Comparison of ENCODE assay signal across 8 mouse cellular contexts in genomic region chr8:69395050-69395789, GRCm38 (mm10). TPM values are rescaled to one million over a fixed set of nuclear protein-coding genes. Genes with fewer than 3 reads are reported as not detected.
DNase-seq lines count a peak whose midpoint lies in the region; ATAC-seq and TF ChIP-seq lines count a peak whose summit lies in the region.

No protein-coding gene starts in this region.

- no peak for TF ChIP-seq CTCF in bone marrow macrophage, adult 2 months (IDR thresholded peaks at IDR 0.05; ENCODE audit: low read depth, low read length)
- TF ChIP-seq CTCF in spleen, adult 2 months (IDR thresholded peaks at IDR 0.05; ENCODE audit: extremely low read depth, insufficient read depth, insufficient read length, insufficient replicate concordance), result no peak

- 0 out of 2 replicates have a peak, but pooled peaks cover 3% of the 10 kb centered on the region for H3K4me1 ChIP-seq in bone marrow macrophage, adult 2 months (ENCODE audit: control insufficient read depth, insufficient read depth, low read length)
- H3K4me1 ChIP-seq in embryonic facial prominence, embryonic 15.5 days, result peaks cover 19% of the 10 kb centered on the region
- H3K4me1 ChIP-seq in heart, embryonic 10.5 days, result peaks cover 15% of the 10 kb centered on the region
- peaks cover 4% of the 10 kb centered on the region; the same call in 1 of the 2 replicates for H3K4me1 ChIP-seq in kidney, embryonic 14.5 days (ENCODE audit: control insufficient read depth, insufficient read depth, low read length)
- 0 out of 2 replicates have a peak, but pooled peaks cover 9% of the 10 kb centered on the region for H3K4me1 ChIP-seq in limb, embryonic 14.5 days (ENCODE audit: control insufficient read depth, insufficient read depth, low read length)
- H3K4me1 ChIP-seq in midbrain, embryonic 16.5 days (ENCODE audit: control insufficient read depth, insufficient read depth, low read length), result peaks cover 12% of the 10 kb centered on the region
- peaks cover 11% of the 10 kb centered on the region for H3K4me1 ChIP-seq in spleen, adult 2 months (ENCODE audit: control insufficient read depth, insufficient read depth, insufficient read length)

- no peak for TF ChIP-seq POLR2A in bone marrow macrophage, adult 2 months (IDR thresholded peaks at IDR 0.05; ENCODE audit: borderline replicate concordance, low read depth, low read length)
- TF ChIP-seq POLR2A in limb, embryonic 14.5 days (IDR thresholded peaks at IDR 0.05; ENCODE audit: borderline replicate concordance, extremely low read depth, insufficient read depth, insufficient read length), result no peak; the same call in 1 of the 2 replicates
- TF ChIP-seq POLR2A in spleen, adult 2 months (IDR thresholded peaks at IDR 0.05; ENCODE audit: low read depth, low read length), result no peak; the same call in 1 of the 2 replicates

- H3K4me2 ChIP-seq in embryonic facial prominence, embryonic 15.5 days (replicated peaks), result peak overlapping the region; percentile 57
- H3K4me2 ChIP-seq in kidney, embryonic 14.5 days (replicated peaks; ENCODE audit: low read depth, low read length), result peak overlapping the region; percentile 53
- H3K4me2 ChIP-seq in limb, embryonic 14.5 days (replicated peaks; ENCODE audit: low read depth, low read length, severe bottlenecking), result peak overlapping the region; percentile 65
- H3K4me2 ChIP-seq in midbrain, embryonic 16.5 days (ENCODE audit: low read length), result peak overlapping the region; percentile 61

- peak; percentile 91 for DNase-seq in A20 (ENCODE audit: low read depth, low spot score)
- peak; percentile 95 for DNase-seq in heart, embryonic 10.5 days (ENCODE audit: low spot score)
- peak; percentile 97 for DNase-seq in limb, embryonic 14.5 days (ENCODE audit: low spot score)
- peak; percentile 77 to 84 for DNase-seq in spleen, adult 2 months (ENCODE audit: low read depth in 1 of 2, low spot score in 2 of 2)

- WGBS in embryonic facial prominence, embryonic 15.5 days, result under 1% methylated on average over 26 of the region's 26 CpGs
- WGBS in heart, embryonic 10.5 days, result 2% methylated on average over 26 of the region's 26 CpGs
- 1% methylated on average over 26 of the region's 26 CpGs for WGBS in kidney, embryonic 14.5 days
- WGBS in limb, embryonic 14.5 days, result under 1% methylated on average over 26 of the region's 26 CpGs
- 2% methylated on average over 26 of the region's 26 CpGs for WGBS in midbrain, embryonic 16.5 days
- WGBS in spleen, adult 2 months, result 2% methylated on average over 26 of the region's 26 CpGs

- H3K9me3 ChIP-seq in embryonic facial prominence, embryonic 15.5 days (replicated peaks), result peaks cover 21% of the 10 kb centered on the region; the same call in 1 of the 2 replicates
- 0 out of 2 replicates have a peak, but pooled peaks cover 4% of the 10 kb centered on the region for H3K9me3 ChIP-seq in heart, embryonic 10.5 days
- H3K9me3 ChIP-seq in kidney, embryonic 14.5 days (ENCODE audit: control insufficient read depth, low read length), result peaks cover 12% of the 10 kb centered on the region
- H3K9me3 ChIP-seq in limb, embryonic 14.5 days (ENCODE audit: control insufficient read depth, low read length), result peaks cover 24% of the 10 kb centered on the region
- peaks cover 11% of the 10 kb centered on the region for H3K9me3 ChIP-seq in midbrain, embryonic 16.5 days (replicated peaks; ENCODE audit: control insufficient read depth, low read length, poor library complexity, severe bottlenecking)

- peak overlapping the region; percentile 21 for H3K27ac ChIP-seq in bone marrow macrophage, adult 2 months (ENCODE audit: insufficient read depth, low read depth, low read length)
- H3K27ac ChIP-seq in embryonic facial prominence, embryonic 15.5 days (replicated peaks), result peak overlapping the region; percentile 98
- H3K27ac ChIP-seq in heart, embryonic 10.5 days, result peak overlapping the region; percentile 95
- peak overlapping the region; percentile 83 for H3K27ac ChIP-seq in kidney, embryonic 14.5 days (ENCODE audit: low read depth, low read length)
- H3K27ac ChIP-seq in limb, embryonic 14.5 days (replicated peaks; ENCODE audit: low read depth, low read length), result peak overlapping the region; percentile 99
- peak overlapping the region; percentile 93 for H3K27ac ChIP-seq in midbrain, embryonic 16.5 days (ENCODE audit: low read length)
- H3K27ac ChIP-seq in spleen, adult 2 months (ENCODE audit: insufficient read depth, low read length), result peak overlapping the region; percentile 80

- peak overlapping the region; percentile 87 for H3K9ac ChIP-seq in embryonic facial prominence, embryonic 15.5 days
- H3K9ac ChIP-seq in kidney, embryonic 14.5 days (ENCODE audit: low read depth, low read length), result peak overlapping the region; percentile 79
- peak overlapping the region; percentile 94 for H3K9ac ChIP-seq in limb, embryonic 14.5 days (ENCODE audit: low read depth, low read length, severe bottlenecking)
- H3K9ac ChIP-seq in midbrain, embryonic 16.5 days (ENCODE audit: low read depth, low read length), result peak overlapping the region; percentile 88

- H3K36me3 ChIP-seq in embryonic facial prominence, embryonic 15.5 days, result peaks cover 10% of the 10 kb centered on the region
- H3K36me3 ChIP-seq in heart, embryonic 10.5 days, result peaks cover 23% of the 10 kb centered on the region
- H3K36me3 ChIP-seq in kidney, embryonic 14.5 days (ENCODE audit: control insufficient read depth, insufficient read depth, low read length), result no peaks in the 10 kb centered on the region
- H3K36me3 ChIP-seq in limb, embryonic 14.5 days (ENCODE audit: control insufficient read depth, insufficient read depth, low read length), result peaks cover 22% of the 10 kb centered on the region; the same call in 1 of the 2 replicates
- no peaks in the 10 kb centered on the region for H3K36me3 ChIP-seq in midbrain, embryonic 16.5 days (ENCODE audit: control insufficient read depth, insufficient read depth, low read length)
- H3K36me3 ChIP-seq in spleen, adult 2 months (ENCODE audit: control insufficient read depth, insufficient read depth, low read length), result no peaks in the 10 kb centered on the region

- H3K4me3 ChIP-seq in bone marrow macrophage, adult 2 months (ENCODE audit: insufficient read depth, low read length), result peak overlapping the region; percentile 87
- H3K4me3 ChIP-seq in embryonic facial prominence, embryonic 15.5 days (replicated peaks), result peak overlapping the region; percentile 90
- H3K4me3 ChIP-seq in heart, embryonic 10.5 days, result peak overlapping the region; percentile 78
- H3K4me3 ChIP-seq in kidney, embryonic 14.5 days (ENCODE audit: low read length), result peak overlapping the region; percentile 62
- H3K4me3 ChIP-seq in limb, embryonic 14.5 days (replicated peaks; ENCODE audit: low read length), result peak overlapping the region; percentile 83
- peak overlapping the region; percentile 54 for H3K4me3 ChIP-seq in midbrain, embryonic 16.5 days (ENCODE audit: low read depth, low read length)
- H3K4me3 ChIP-seq in spleen, adult 2 months (ENCODE audit: extremely low read depth, insufficient read depth, insufficient read length), result peak overlapping the region; percentile 99

- ATAC-seq in embryonic facial prominence, embryonic 15.5 days (ENCODE audit: insufficient number of reproducible peaks, low FRiP score, low TSS enrichment, low read depth), result peak; percentile 96
- peak; percentile 97 for ATAC-seq in kidney, embryonic 14.5 days (ENCODE audit: low FRiP score, low TSS enrichment)
- ATAC-seq in limb, embryonic 14.5 days (ENCODE audit: low FRiP score, low read depth), result peak; percentile 98
- ATAC-seq in midbrain, embryonic 16.5 days, result peak; percentile 99

- H3K27me3 ChIP-seq in embryonic facial prominence, embryonic 15.5 days, result no peaks in the 10 kb centered on the region
- no peaks in the 10 kb centered on the region for H3K27me3 ChIP-seq in heart, embryonic 10.5 days (ENCODE audit: insufficient read depth, poor library complexity, severe bottlenecking)
- no peaks in the 10 kb centered on the region for H3K27me3 ChIP-seq in kidney, embryonic 14.5 days (ENCODE audit: control insufficient read depth, insufficient read depth, low read length)
- no peaks in the 10 kb centered on the region for H3K27me3 ChIP-seq in limb, embryonic 14.5 days (ENCODE audit: control insufficient read depth, insufficient read depth, low read length)
- no peaks in the 10 kb centered on the region for H3K27me3 ChIP-seq in midbrain, embryonic 16.5 days (ENCODE audit: control insufficient read depth, insufficient read depth, low read depth, low read length)
- H3K27me3 ChIP-seq in spleen, adult 2 months (ENCODE audit: control insufficient read depth, insufficient read depth, low read length), result no peaks in the 10 kb centered on the region

RNA-seq across cellular contexts. Expression of gene Gm9495, which starts 58.1 kb away (rescaled TPM):
- polyA plus RNA-seq in bone marrow macrophage, adult 2 months (2012; ENCODE audit: insufficient read depth, insufficient read length, missing spikeins), result not detected in 2 replicates
- polyA plus RNA-seq in embryonic facial prominence, embryonic 15.5 days (2015; fragmentation: Nextera tagmentation; extraction: Ambion mirVana), result not detected in 2 replicates
- polyA plus RNA-seq in heart, embryonic 10.5 days (2016; fragmentation: Nextera tagmentation; extraction: Ambion mirVana), result not detected in 2 replicates
- not detected in 2 replicates for polyA plus RNA-seq in kidney, embryonic 14.5 days (2014; fragmentation: Nextera tagmentation; extraction: Ambion mirVana)
- 0.03 TPM in 1 of 2 replicates, not detected in the other for polyA plus RNA-seq in limb, embryonic 14.5 days (2012; rRNA removed)
- not detected in 2 replicates for polyA plus RNA-seq in limb, embryonic 14.5 days (2014; fragmentation: Nextera tagmentation; extraction: Ambion mirVana)
- polyA plus RNA-seq in midbrain, embryonic 16.5 days (2015; fragmentation: Nextera tagmentation; extraction: Ambion mirVana), result not detected in 2 replicates
- not detected in 2 replicates for polyA plus RNA-seq in spleen, adult 2 months (2012; rRNA removed)

Comparison
In these comparisons a context has a peak if more than half of its experiments do, and no peak if none do; other contexts are left out.
1. Peak in every context shown above with its lines: DNase-seq, ATAC-seq, H3K4me3 ChIP-seq and H3K27ac ChIP-seq.
2. H3K27ac ChIP-seq: peak in every context shown above with its lines; median percentile 99 in limb, embryonic 14.5 days; 98 in embryonic facial prominence, embryonic 15.5 days; 95 in heart, embryonic 10.5 days; 93 in midbrain, embryonic 16.5 days; 83 in kidney, embryonic 14.5 days; 80 in spleen, adult 2 months; 21 in bone marrow macrophage, adult 2 months.